Mouse (Mus musculus): ENCODE results near the gene Gm21970. TPM values are rescaled to one million over a fixed set of nuclear protein-coding genes. Genes with fewer than 3 reads are reported as not detected.
A peak's percentile ranks its signal among the peaks of the same experiment; 100 is the strongest.

The Gm21970 gene
- total RNA-seq, 2 experiments from 2014 or later, result not detected

- peak; percentile 74 for DNase-seq (ENCODE audit: low spot score)
These were observed 18.7 kb upstream of the Gm21970 start, which contains the start of gene Ifnar2 for GRCm38 (mm10) chr16:91372577-91373472. Gene Ifnar2, plus strand, starts transcription at chr16:91372783.

GRCm38 (mm10) chr16:91373473-91374252 is 17.9 kb upstream of the Gm21970 start:
- no peak for DNase-seq (ENCODE audit: low spot score)

- DNase-seq (ENCODE audit: low spot score), result no peak
These were observed 17.3 kb upstream of the Gm21970 start for GRCm38 (mm10) chr16:91374253-91374634.

- no peak for DNase-seq (ENCODE audit: low spot score)
These were observed 14.8 kb upstream of the Gm21970 start for GRCm38 (mm10) chr16:91376701-91377100.

- no peak for DNase-seq (ENCODE audit: low spot score)
These were observed 13.0 kb upstream of the Gm21970 start for GRCm38 (mm10) chr16:91378431-91378986.

GRCm38 (mm10) chr16:91378991-91379390 is 12.5 kb upstream of the Gm21970 start:
- DNase-seq (ENCODE audit: low spot score), result no peak

- DNase-seq (ENCODE audit: low spot score), result no peak
These were observed 12.1 kb upstream of the Gm21970 start for GRCm38 (mm10) chr16:91379412-91379811.

GRCm38 (mm10) chr16:91380151-91380550 is 11.4 kb upstream of the Gm21970 start:
- DNase-seq (ENCODE audit: low spot score), result no peak

GRCm38 (mm10) chr16:91381606-91382005 is 9.9 kb upstream of the Gm21970 start:
- no peak for DNase-seq (ENCODE audit: low spot score)

GRCm38 (mm10) chr16:91382261-91382790 is 9.2 kb upstream of the Gm21970 start:
- no peak for DNase-seq (ENCODE audit: low spot score)

- DNase-seq (ENCODE audit: low spot score), result no peak
These were observed 7.3 kb upstream of the Gm21970 start for GRCm38 (mm10) chr16:91384221-91384620.

GRCm38 (mm10) chr16:91385621-91386020 is 5.9 kb upstream of the Gm21970 start:
- DNase-seq (ENCODE audit: low spot score), result peak; percentile 47

GRCm38 (mm10) chr16:91386419-91387120 is 5.0 kb upstream of the Gm21970 start:
- DNase-seq (ENCODE audit: low spot score), result no peak

- DNase-seq (ENCODE audit: low spot score), result no peak
These were observed 4.4 kb upstream of the Gm21970 start for GRCm38 (mm10) chr16:91387121-91387486.

GRCm38 (mm10) chr16:91390100-91390499 is 1.4 kb upstream of the Gm21970 start:
- no peak for DNase-seq (ENCODE audit: low spot score)

- no peak for DNase-seq (ENCODE audit: low spot score)
These were observed 3.4 kb downstream of the Gm21970 start for GRCm38 (mm10) chr16:91394826-91395410.

- no peak for DNase-seq (ENCODE audit: low spot score)
These were observed 4.3 kb downstream of the Gm21970 start for GRCm38 (mm10) chr16:91395633-91396392.

- DNase-seq (ENCODE audit: low spot score), result no peak
These were observed 5.5 kb downstream of the Gm21970 start for GRCm38 (mm10) chr16:91396844-91397537.

GRCm38 (mm10) chr16:91398030-91398429 is 6.5 kb downstream of the Gm21970 start:
- no peak for DNase-seq (ENCODE audit: low spot score)

All from gastrocnemius, adult 18-20 months (tissue).